Mouse (Mus musculus) forebrain, embryonic 11.5 days (tissue): Measurements from ENCODE around the gene Pip5k1b. TPM values are rescaled to one million over a fixed set of nuclear protein-coding genes. Genes with fewer than 3 reads are reported as not detected.

Source experiments
- ATAC-seq: fragments of 200-750 bp; cut with Nextera tagmentation; replicated peaks from 2 replicates; pipeline ENCODE4 v1.8.0; 2017; ENCODE audit warnings: moderate TSS enrichment; ENCODE audit not compliant: low FRiP score
- DNase-seq: peaks from one replicate; pipeline ENCODE4 v3.0.0-alpha.2; 2017; ENCODE audit warnings: low spot score
- H3K27ac ChIP-seq: fragments of 300-500 bp; sonication (generic); 2 replicates; pipeline ENCODE4 v1.5.1; 2014; ENCODE audit warnings: low read depth, low read length
- H3K27me3 ChIP-seq: fragments of 300-500 bp; sonication (generic); 2 replicates; pipeline ENCODE4 v1.6.1; 2014; ENCODE audit warnings: mild to moderate bottlenecking, low read length, mixed read lengths; ENCODE audit not compliant: control insufficient read depth, insufficient read depth
- H3K36me3 ChIP-seq: fragments of 300-500 bp; sonication (generic); 2 replicates; pipeline ENCODE4 v1.6.1; 2014; ENCODE audit warnings: mild to moderate bottlenecking, low read length, moderate library complexity, mixed read lengths; ENCODE audit not compliant: control insufficient read depth, insufficient read depth
- H3K4me1 ChIP-seq: fragments of 300-500 bp; sonication (generic); replicated peaks from 2 replicates; pipeline ENCODE4 v1.6.1; 2014; ENCODE audit warnings: low read length, mixed read lengths; ENCODE audit not compliant: control insufficient read depth, insufficient read depth
- H3K4me2 ChIP-seq: fragments of 300-500 bp; sonication (generic); 2 replicates; pipeline ENCODE4 v1.6.1; 2014; ENCODE audit warnings: low read depth, mild to moderate bottlenecking, low read length, moderate library complexity, mixed read lengths; ENCODE audit not compliant: severe bottlenecking
- H3K4me3 ChIP-seq: fragments of 300-500 bp; sonication (generic); 2 replicates; pipeline ENCODE4 v1.5.1; 2014; ENCODE audit warnings: low read depth, low read length
- H3K9ac ChIP-seq: fragments of 300-500 bp; sonication (generic); 2 replicates; pipeline ENCODE4 v1.6.1; 2014; ENCODE audit warnings: low read length
- H3K9me3 ChIP-seq: fragments of 300-500 bp; sonication (generic); 2 replicates; pipeline ENCODE4 v1.6.1; 2016; ENCODE audit warnings: low read length, mixed read lengths; ENCODE audit not compliant: control insufficient read depth
- WGBS: fragments of 180-500 bp; shearing (Covaris S2); extraction: QIAGEN DNeasy Blood & Tissue Kit; methylation state at CpG from one replicate; pipeline ENCODE4 v1.1.7; 2014; 5-methylcytosine and 5-hydroxymethylcytosine counted together
- polyA plus RNA-seq: library from polyadenylated mRNA; unstranded; fragments of >200 nt; fragmentation: Nextera tagmentation; extraction: Ambion mirVana; gene quantifications from 2 replicates; pipeline ENCODE4 v1.2.1, GENCODE M21; 2014

The Pip5k1b gene
- polyA plus RNA-seq, 1 experiment from 2014 or later = 2.2 TPM

GRCm38 (mm10) chr19:24456591-24457231 is 99.0 kb downstream of the Pip5k1b start:
- Histone ChIP-seq H3K4me2 (no peak overlapping the region), H3K4me3 (no peak overlapping the region), H3K9ac (no peak overlapping the region), H3K27me3 (no peaks in the 10 kb centered on the region), H3K4me1 (peaks cover 6% of the 10 kb centered on the region; the same call in 1 of the 2 replicates), H3K9me3 (no peaks in the 10 kb centered on the region), H3K27ac (no peak overlapping the region), H3K36me3 (no peaks in the 10 kb centered on the region)
- ATAC-seq (no peak), DNase-seq (no peak)
- 95% methylated on average over 6 of the region's 6 CpGs for WGBS

- DNase-seq (no peak), ATAC-seq (no peak)
These were observed 100.3 kb downstream of the Pip5k1b start for GRCm38 (mm10) chr19:24455249-24455960.

GRCm38 (mm10) chr19:24454451-24454850 is 101.2 kb downstream of the Pip5k1b start:
- H3K4me2 ChIP-seq = no peak overlapping the region
- H3K4me1 ChIP-seq = peaks cover 6% of the 10 kb centered on the region; the same call in 1 of the 2 replicates
- no peaks in the 10 kb centered on the region for H3K27me3 ChIP-seq
- no peak overlapping the region for H3K9ac ChIP-seq
- no peaks in the 10 kb centered on the region for H3K36me3 ChIP-seq
- no peaks in the 10 kb centered on the region for H3K9me3 ChIP-seq
- no peak for DNase-seq
- no peak overlapping the region for H3K4me3 ChIP-seq
- ATAC-seq = no peak
- no peak overlapping the region for H3K27ac ChIP-seq
- WGBS = 85% methylated on average over 2 of the region's 2 CpGs

More at GRCm38 (mm10) chr19:24455249-24455960, 100.3 kb downstream of the Pip5k1b start:
- H3K27me3 ChIP-seq = no peaks in the 10 kb centered on the region
- peaks cover 6% of the 10 kb centered on the region; the same call in 1 of the 2 replicates for H3K4me1 ChIP-seq
- no peak overlapping the region for H3K9ac ChIP-seq
- no peaks in the 10 kb centered on the region for H3K9me3 ChIP-seq
- H3K4me2 ChIP-seq = no peak overlapping the region
- no peak overlapping the region for H3K4me3 ChIP-seq
- WGBS = 74% methylated on average over 6 of the region's 6 CpGs
- no peak overlapping the region for H3K27ac ChIP-seq
- H3K36me3 ChIP-seq = no peaks in the 10 kb centered on the region

- ATAC-seq (peak; percentile 37; the same call in 1 of the 2 replicates), DNase-seq (peak; percentile 56)
- Histone ChIP-seq H3K4me2 (peak overlapping the region; percentile 0; the same call in 1 of the 2 replicates), H3K4me1 (peaks cover 6% of the 10 kb centered on the region; the same call in 1 of the 2 replicates), H3K27ac (no peak overlapping the region), H3K9ac (0 out of 2 replicates have a peak overlapping the region, but pooled peaks have one; percentile 14), H3K27me3 (no peaks in the 10 kb centered on the region), H3K36me3 (no peaks in the 10 kb centered on the region), H3K4me3 (no peak overlapping the region), H3K9me3 (no peaks in the 10 kb centered on the region)
- 34% methylated on average over 13 of the region's 13 CpGs for WGBS
These were observed 102.3 kb downstream of the Pip5k1b start for GRCm38 (mm10) chr19:24453379-24453778.

- peak overlapping the region; percentile 1 for H3K27ac ChIP-seq
These were observed 103.2 kb downstream of the Pip5k1b start for GRCm38 (mm10) chr19:24452441-24452898.

GRCm38 (mm10) chr19:24451626-24452025 is 104.0 kb downstream of the Pip5k1b start:
- DNase-seq (no peak), ATAC-seq (no peak)
- Histone ChIP-seq H3K4me1 (peaks cover 6% of the 10 kb centered on the region; the same call in 1 of the 2 replicates), H3K27ac (no peak overlapping the region), H3K36me3 (no peaks in the 10 kb centered on the region), H3K4me3 (no peak overlapping the region), H3K9me3 (no peaks in the 10 kb centered on the region), H3K4me2 (no peak overlapping the region), H3K27me3 (no peaks in the 10 kb centered on the region), H3K9ac (no peak overlapping the region)
- whole genome bisulfite sequencing = 83% methylated on average over 3 of the region's 3 CpGs

More at GRCm38 (mm10) chr19:24452441-24452898, 103.2 kb downstream of the Pip5k1b start:
- no peak overlapping the region for H3K4me3 ChIP-seq
- ATAC-seq (peak; percentile 73), DNase-seq (peak; percentile 57)
- H3K9ac ChIP-seq = no peak overlapping the region
- no peak overlapping the region; the same call in 1 of the 2 replicates for H3K4me2 ChIP-seq
- H3K36me3 ChIP-seq = no peaks in the 10 kb centered on the region
- H3K27me3 ChIP-seq = no peaks in the 10 kb centered on the region
- H3K4me1 ChIP-seq = peaks cover 6% of the 10 kb centered on the region; the same call in 1 of the 2 replicates
- 17% methylated on average over 3 of the region's 3 CpGs for WGBS
- H3K9me3 ChIP-seq = no peaks in the 10 kb centered on the region

GRCm38 (mm10) chr19:24450740-24451139 is 104.9 kb downstream of the Pip5k1b start:
- H3K4me2 ChIP-seq = no peak overlapping the region
- ATAC-seq = no peak
- 92% methylated on average over 8 of the region's 8 CpGs for WGBS
- H3K27me3 ChIP-seq = no peaks in the 10 kb centered on the region
- no peak overlapping the region for H3K4me3 ChIP-seq
- no peaks in the 10 kb centered on the region for H3K36me3 ChIP-seq
- H3K4me1 ChIP-seq = peaks cover 6% of the 10 kb centered on the region; the same call in 1 of the 2 replicates
- no peaks in the 10 kb centered on the region for H3K9me3 ChIP-seq
- no peak overlapping the region for H3K9ac ChIP-seq
- DNase-seq = no peak
- no peak overlapping the region for H3K27ac ChIP-seq

- ATAC-seq (no peak), DNase-seq (no peak)
- H3K9ac ChIP-seq = no peak overlapping the region
- H3K9me3 ChIP-seq = no peaks in the 10 kb centered on the region
- H3K4me3 ChIP-seq = no peak overlapping the region
- no peaks in the 10 kb centered on the region for H3K27me3 ChIP-seq
- no peak overlapping the region for H3K27ac ChIP-seq
- H3K4me1 ChIP-seq = no peaks in the 10 kb centered on the region
- H3K36me3 ChIP-seq = no peaks in the 10 kb centered on the region
- no peak overlapping the region for H3K4me2 ChIP-seq
- 93% methylated on average over 3 of the region's 3 CpGs for WGBS
These were observed 111.3 kb downstream of the Pip5k1b start for GRCm38 (mm10) chr19:24444322-24444721.
